Mouse (Mus musculus) MEL (cell line): Measurements from ENCODE around the gene Secisbp2l.

Source experiments
- CTCF ChIP-seq, 3 experiments: IDR thresholded peaks in 2 of 3; conservative IDR thresholded peaks in 1 of 3; 2 replicates each; pipeline ENCODE4 v1.5.1; 2011 to 2012; ENCODE audit warnings: low read length in 3 of 3, low read depth in 2 of 3, mild to moderate bottlenecking in 2 of 3, improper control_type of control experiment in 1 of 3, inconsistent platforms in 1 of 3, mixed read lengths in 1 of 3, moderate library complexity in 1 of 3; ENCODE audit not compliant: control insufficient read depth in 1 of 3, insufficient read depth in 1 of 3, poor library complexity in 1 of 3, severe bottlenecking in 1 of 3
- GATA1 ChIP-seq: IDR thresholded peaks from 2 replicates; pipeline ENCODE4 v1.6.1; 2011; ENCODE audit warnings: low read depth, low read length, improper control_type of control experiment
- KAT2A ChIP-seq: conservative IDR thresholded peaks from 2 replicates; pipeline ENCODE4 v1.6.1; 2012; ENCODE audit warnings: low read depth, low read length, improper control_type of control experiment, inconsistent platforms
- MAX ChIP-seq: IDR thresholded peaks from 2 replicates; pipeline ENCODE4 v1.6.1; 2011; ENCODE audit warnings: low read length, improper control_type of control experiment
- MXI1 ChIP-seq: IDR thresholded peaks from 2 replicates; pipeline ENCODE4 v1.6.1; 2011; ENCODE audit warnings: mild to moderate bottlenecking, low read depth, low read length, improper control_type of control experiment
- NELFE ChIP-seq: IDR thresholded peaks from 2 replicates; pipeline ENCODE4 v1.6.1; 2011; ENCODE audit warnings: low read depth, low read length, improper control_type of control experiment
- USF1 ChIP-seq: IDR thresholded peaks from 2 replicates; pipeline ENCODE4 v1.6.1; 2014; ENCODE audit warnings: low read depth, mild to moderate bottlenecking, inconsistent platforms, low read length, improper control_type of control experiment, moderate library complexity
- ZMIZ1 ChIP-seq: IDR thresholded peaks from 2 replicates; pipeline ENCODE4 v1.6.1; 2012; ENCODE audit warnings: low read depth, mild to moderate bottlenecking, inconsistent platforms, low read length, improper control_type of control experiment, moderate library complexity

- TF ChIP-seq USF1 (no peak), MXI1 (no peak), KAT2A (no peak), ZMIZ1 (no peak), NELFE (no peak), MAX (no peak), CTCF (IDR thresholded peaks at IDR 0.05 in 2 of 3, conservative IDR thresholded peaks at IDR 0.05 in 1 of 3; ENCODE audit: control insufficient read depth in 1 of 3, insufficient read depth in 1 of 3, low read depth in 2 of 3, low read length in 3 of 3, poor library complexity in 1 of 3, severe bottlenecking in 1 of 3) (no peak), GATA1 (no peak)
Observed at GRCm38 (mm10) chr2:125778380-125778779, 4.3 kb downstream of the Secisbp2l start.
